Mouse (Mus musculus) erythroblast, embryonic 14.5 days (primary cell): ENCODE measurements around the gene Aire.

Experiments used
- GATA1 ChIP-seq: IDR thresholded peaks from 2 replicates; pipeline ENCODE4 v1.6.1; 2012; ENCODE audit warnings: low read length, inconsistent platforms, mixed read lengths
- TAL1 ChIP-seq: IDR thresholded peaks from 3 replicates; pipeline ENCODE4 v1.6.1; 2012; ENCODE audit warnings: low read length, inconsistent platforms, mixed read lengths

DNA sequence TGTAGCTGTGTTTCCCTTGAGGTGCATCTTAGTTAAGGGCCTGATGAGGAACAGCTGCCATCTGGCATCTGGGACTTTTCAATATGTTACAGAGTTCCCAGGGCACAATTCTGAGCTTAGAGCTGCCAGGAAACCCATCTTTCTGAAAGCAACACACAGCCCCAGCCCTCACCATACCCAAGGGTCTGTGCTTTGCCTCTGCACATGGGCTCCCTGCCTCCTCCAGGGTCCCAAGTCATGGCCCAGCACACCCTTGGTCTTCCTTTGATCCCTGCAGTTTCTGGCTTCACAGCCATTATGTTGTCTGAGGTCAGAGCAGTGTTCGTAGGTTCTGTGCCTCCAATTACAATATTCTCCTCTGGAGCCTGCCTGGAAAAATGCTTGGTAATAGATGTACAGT lies 14.3 kb downstream of the Aire start:
- TF ChIP-seq TAL1 (no peak), GATA1 (no peak)
